Mouse (Mus musculus) embryonic fibroblast, embryonic 13.5 days (primary cell): ENCODE data around the gene Olfr459. TPM values are rescaled to one million over a fixed set of nuclear protein-coding genes. Genes with fewer than 3 reads are reported as not detected.

Experiments used
- H3K27ac ChIP-seq: 2 replicates; pipeline ENCODE4 v1.5.1; 2012; ENCODE audit warnings: low read length, control low read depth, inconsistent platforms; ENCODE audit not compliant: insufficient read depth
- H3K4me1 ChIP-seq: 2 replicates; pipeline ENCODE4 v1.6.1; 2011; ENCODE audit warnings: low read length; ENCODE audit not compliant: control insufficient read depth, insufficient read depth
- H3K4me3 ChIP-seq: 2 replicates; pipeline ENCODE4 v1.5.1; 2011; ENCODE audit warnings: mild to moderate bottlenecking, control low read depth, low read length; ENCODE audit not compliant: insufficient read depth
- CTCF ChIP-seq: IDR thresholded peaks from 2 replicates; pipeline ENCODE4 v1.5.1; 2011; ENCODE audit warnings: mild to moderate bottlenecking, control low read depth, low read length, moderate library complexity, borderline replicate concordance; ENCODE audit not compliant: insufficient read depth
- POLR2A ChIP-seq: IDR thresholded peaks from 2 replicates; pipeline ENCODE4 v1.6.1; 2011; ENCODE audit warnings: low read depth, mild to moderate bottlenecking, control low read depth, low read length, moderate library complexity
- polyA plus RNA-seq: library from polyadenylated mRNA; stranded (reverse); fragments of >200 nt; gene quantifications from 2 replicates; pipeline ENCODE4 v1.2.4, GENCODE M21; 2011; ENCODE audit warnings: low read depth; ENCODE audit not compliant: missing spikeins, insufficient read length

Gene Olfr459
- polyA plus RNA-seq, 1 experiment, result not detected

- H3K27ac ChIP-seq, result no peak overlapping the region
- no peaks in the 10 kb centered on the region for H3K4me1 ChIP-seq
- H3K4me3 ChIP-seq, result no peak overlapping the region
- TF ChIP-seq CTCF, result no peak
- no peak for TF ChIP-seq POLR2A
Observed at GRCm38 (mm10) chr6:41754626-41755025, 20.4 kb downstream of the Olfr459 start.

- no peak overlapping the region for H3K4me3 ChIP-seq
- TF ChIP-seq POLR2A (no peak), CTCF (no peak)
Observed at GRCm38 (mm10) chr6:41744664-41745392, 30.1 kb downstream of the Olfr459 start.

GRCm38 (mm10) chr6:41741101-41741500 is 33.9 kb downstream of the Olfr459 start:
- H3K4me3 ChIP-seq, result no peak overlapping the region
- TF ChIP-seq POLR2A (no peak), CTCF (no peak)
- no peaks in the 10 kb centered on the region for H3K4me1 ChIP-seq
- no peak overlapping the region for H3K27ac ChIP-seq

More at GRCm38 (mm10) chr6:41744664-41745392, 30.1 kb downstream of the Olfr459 start:
- H3K27ac ChIP-seq, result no peak overlapping the region
- no peaks in the 10 kb centered on the region for H3K4me1 ChIP-seq

GRCm38 (mm10) chr6:41734719-41735470 is 40.1 kb downstream of the Olfr459 start:
- Histone ChIP-seq H3K27ac (no peak overlapping the region), H3K4me1 (no peaks in the 10 kb centered on the region), H3K4me3 (no peak overlapping the region)
- no peak for TF ChIP-seq POLR2A
- no peak for TF ChIP-seq CTCF

GRCm38 (mm10) chr6:41727989-41728609 is 46.9 kb downstream of the Olfr459 start:
- Histone ChIP-seq H3K27ac (no peak overlapping the region), H3K4me3 (no peak overlapping the region), H3K4me1 (no peaks in the 10 kb centered on the region)
- TF ChIP-seq POLR2A (no peak), CTCF (no peak)

- H3K4me1 ChIP-seq, result no peaks in the 10 kb centered on the region
- no peak overlapping the region for H3K4me3 ChIP-seq
Observed at GRCm38 (mm10) chr6:41721430-41721829, 53.5 kb downstream of the Olfr459 start.

More at GRCm38 (mm10) chr6:41721430-41721829, 53.5 kb downstream of the Olfr459 start:
- no peak overlapping the region for H3K27ac ChIP-seq
- no peak for TF ChIP-seq POLR2A
- TF ChIP-seq CTCF, result no peak

Other genes starting within 250 kb of the Olfr459 start
- 3.1 and 5.6 TPM in 2 replicates for gene Ephb6, start 169.7 kb downstream of the Olfr459 start, polyA plus RNA-seq
- gene Trpv6, start 138.8 kb downstream of the Olfr459 start, polyA plus RNA-seq, result not detected in 2 replicates
- not detected in 2 replicates for gene Trpv5, start 94.4 kb downstream of the Olfr459 start, polyA plus RNA-seq
- gene Llcfc1, start 90.7 kb downstream of the Olfr459 start, polyA plus RNA-seq, result not detected in 2 replicates
- not detected in 2 replicates for gene Kel, start 70.8 kb downstream of the Olfr459 start, polyA plus RNA-seq
- gene Pip, start 72.4 kb upstream of the Olfr459 start, polyA plus RNA-seq, result not detected in 2 replicates
- gene Sval2, start 77.8 kb upstream of the Olfr459 start, polyA plus RNA-seq, result not detected in 2 replicates
- not detected in 2 replicates for gene Sval1, start 176.5 kb upstream of the Olfr459 start, polyA plus RNA-seq
- not detected in 2 replicates for gene Sval3, start 193.0 kb upstream of the Olfr459 start, polyA plus RNA-seq